Mouse (Mus musculus) neural tube, embryonic 15.5 days (tissue): ENCODE data around the gene Ackr4. TPM values are rescaled to one million over a fixed set of nuclear protein-coding genes. Genes with fewer than 3 reads are reported as not detected.

Experiments
- ATAC-seq: fragments of 200-750 bp; cut with Nextera tagmentation; 2 replicates; pipeline ENCODE4 v1.8.0; 2017; ENCODE audit warnings: mild to moderate bottlenecking, moderate TSS enrichment, moderate library complexity; ENCODE audit not compliant: low FRiP score
- H3K27ac ChIP-seq: fragments of 300-500 bp; sonication (generic); replicated peaks from 2 replicates; pipeline ENCODE4 v1.5.1; 2015; ENCODE audit warnings: mild to moderate bottlenecking, inconsistent platforms
- H3K27me3 ChIP-seq: fragments of 300-500 bp; sonication (generic); replicated peaks from 2 replicates; pipeline ENCODE4 v1.6.1; 2015; ENCODE audit warnings: inconsistent platforms
- H3K36me3 ChIP-seq: fragments of 300-500 bp; sonication (generic); 2 replicates; pipeline ENCODE4 v1.6.1; 2015; ENCODE audit warnings: inconsistent platforms
- H3K4me1 ChIP-seq: fragments of 300-500 bp; sonication (generic); 2 replicates; pipeline ENCODE4 v1.6.1; 2015; ENCODE audit warnings: inconsistent platforms
- H3K4me2 ChIP-seq: fragments of 300-500 bp; sonication (generic); 2 replicates; pipeline ENCODE4 v1.6.1; 2015; ENCODE audit warnings: inconsistent platforms, mild to moderate bottlenecking, moderate library complexity
- H3K4me3 ChIP-seq: fragments of 300-500 bp; sonication (generic); replicated peaks from 2 replicates; pipeline ENCODE4 v1.5.1; 2015; ENCODE audit warnings: mild to moderate bottlenecking, inconsistent platforms
- H3K9ac ChIP-seq: fragments of 300-500 bp; sonication (generic); replicated peaks from 2 replicates; pipeline ENCODE4 v1.6.1; 2015; ENCODE audit warnings: mild to moderate bottlenecking, inconsistent platforms
- H3K9me3 ChIP-seq: fragments of 300-500 bp; sonication (generic); replicated peaks from 2 replicates; pipeline ENCODE4 v1.6.1; 2016; ENCODE audit warnings: inconsistent platforms
- WGBS: fragments of 180-500 bp; shearing (Covaris S2); methylation state at CpG from one replicate; pipeline ENCODE4 v1.1.7; 2015; ENCODE audit warnings: mixed read lengths; 5-methylcytosine and 5-hydroxymethylcytosine counted together
- polyA plus RNA-seq: library from polyadenylated mRNA; unstranded; fragments of >200 nt; fragmentation: Nextera tagmentation; extraction: Ambion mirVana; gene quantifications from 2 replicates; pipeline ENCODE4 v1.2.1, GENCODE M21; 2015

The Ackr4 gene
- polyA plus RNA-seq, 1 experiment from 2014 or later: 3.3 TPM

- ATAC-seq: no peak
- H3K9me3 ChIP-seq: no peaks in the 10 kb centered on the region
- no peak overlapping the region for H3K9ac ChIP-seq
- 94% methylated on average over 13 of the region's 13 CpGs for WGBS
- no peak overlapping the region for H3K4me2 ChIP-seq
- H3K27me3 ChIP-seq: no peaks in the 10 kb centered on the region
- H3K27ac ChIP-seq: no peak overlapping the region
- peaks cover 6% of the 10 kb centered on the region for H3K4me1 ChIP-seq
- peaks cover 21% of the 10 kb centered on the region for H3K36me3 ChIP-seq
- no peak overlapping the region for H3K4me3 ChIP-seq
Observed at GRCm38 (mm10) chr9:104038266-104038665, 88.5 kb downstream of the Ackr4 start.

- Histone ChIP-seq H3K9me3 (no peaks in the 10 kb centered on the region), H3K27ac (no peak overlapping the region), H3K36me3 (peaks cover 28% of the 10 kb centered on the region), H3K4me2 (no peak overlapping the region; the same call in 1 of the 2 replicates), H3K4me3 (no peak overlapping the region), H3K9ac (no peak overlapping the region), H3K4me1 (peaks cover 6% of the 10 kb centered on the region), H3K27me3 (no peaks in the 10 kb centered on the region)
- ATAC-seq: no peak
- 49% methylated on average over 24 of the region's 24 CpGs for WGBS
Observed at GRCm38 (mm10) chr9:104035261-104036015, 91.3 kb downstream of the Ackr4 start.

- Histone ChIP-seq H3K27me3 (no peaks in the 10 kb centered on the region), H3K4me1 (peaks cover 6% of the 10 kb centered on the region), H3K4me2 (no peak overlapping the region; the same call in 1 of the 2 replicates), H3K36me3 (peaks cover 32% of the 10 kb centered on the region), H3K9ac (no peak overlapping the region), H3K9me3 (no peaks in the 10 kb centered on the region), H3K27ac (no peak overlapping the region), H3K4me3 (no peak overlapping the region)
- WGBS: 55% methylated on average over 6 of the region's 6 CpGs
- no peak for ATAC-seq
Observed at GRCm38 (mm10) chr9:104034718-104035117, 92.0 kb downstream of the Ackr4 start.

GRCm38 (mm10) chr9:104034231-104034630, 92.5 kb downstream of the Ackr4 start:
- Histone ChIP-seq H3K9ac (no peak overlapping the region), H3K27me3 (no peaks in the 10 kb centered on the region), H3K36me3 (peaks cover 31% of the 10 kb centered on the region), H3K4me3 (no peak overlapping the region), H3K4me2 (no peak overlapping the region), H3K9me3 (no peaks in the 10 kb centered on the region), H3K27ac (no peak overlapping the region), H3K4me1 (peaks cover 6% of the 10 kb centered on the region)
- 76% methylated on average over 8 of the region's 8 CpGs for WGBS
- no peak for ATAC-seq

Other genes starting within 250 kb of the Ackr4 start
- 4.2 and 4.8 TPM in 2 replicates for gene Nphp3, start 124.4 kb downstream of the Ackr4 start, polyA plus RNA-seq
- gene Gm28305, start 86.3 kb downstream of the Ackr4 start, polyA plus RNA-seq: not detected in 2 replicates
- 64.3 and 68.0 TPM in 2 replicates for gene Uba5, start 63.8 kb downstream of the Ackr4 start, polyA plus RNA-seq
- 6.4 and 10.3 TPM in 2 replicates for gene Acad11, start 63.6 kb downstream of the Ackr4 start, polyA plus RNA-seq
- 18.8 and 19.3 TPM in 2 replicates for gene Dnajc13, start 136.0 kb upstream of the Ackr4 start, polyA plus RNA-seq
- gene Acpp, start 210.8 kb upstream of the Ackr4 start, polyA plus RNA-seq: 0.97 and 1.4 TPM in 2 replicates